Mouse (Mus musculus) Muller cell, postnatal 12 days (primary cell): ENCODE data around the gene Kcmf1.
"Not testable (repeated sequence)": the region's sequence is repeated elsewhere in the genome, so short reads cannot be mapped to it uniquely, and the experiment has no call there.

Experiments
- DNase-seq: peaks from one replicate; pipeline ENCODE4 v3.0.0-alpha.2; 2015; ENCODE audit errors: inconsistent ontology term

The Kcmf1 gene

DNA sequence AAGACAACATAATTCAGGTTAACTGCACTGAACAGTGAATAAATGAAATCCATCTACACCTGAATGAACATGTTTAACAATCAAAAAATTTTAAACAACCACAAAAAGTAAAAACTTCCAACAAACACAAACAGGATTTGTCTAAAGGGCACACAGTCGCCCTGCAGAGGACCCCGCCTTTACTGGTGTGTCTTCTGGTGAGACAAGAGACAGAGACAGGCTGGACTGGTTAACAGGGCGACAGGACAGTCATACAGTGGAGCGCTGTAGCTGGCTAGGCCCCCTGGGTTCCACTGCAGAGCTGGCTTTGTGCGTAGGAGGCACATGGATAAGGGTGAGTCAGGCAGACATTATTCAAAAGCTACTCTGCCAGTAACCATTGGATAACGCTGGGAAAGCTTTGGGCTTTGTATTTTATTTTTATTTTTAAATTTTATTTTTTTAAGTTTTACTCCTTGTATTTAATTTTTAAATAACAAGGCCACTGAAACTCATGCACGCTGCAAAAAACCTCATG is 57.7 kb downstream of the Kcmf1 start:
- no peak for DNase-seq

DNA sequence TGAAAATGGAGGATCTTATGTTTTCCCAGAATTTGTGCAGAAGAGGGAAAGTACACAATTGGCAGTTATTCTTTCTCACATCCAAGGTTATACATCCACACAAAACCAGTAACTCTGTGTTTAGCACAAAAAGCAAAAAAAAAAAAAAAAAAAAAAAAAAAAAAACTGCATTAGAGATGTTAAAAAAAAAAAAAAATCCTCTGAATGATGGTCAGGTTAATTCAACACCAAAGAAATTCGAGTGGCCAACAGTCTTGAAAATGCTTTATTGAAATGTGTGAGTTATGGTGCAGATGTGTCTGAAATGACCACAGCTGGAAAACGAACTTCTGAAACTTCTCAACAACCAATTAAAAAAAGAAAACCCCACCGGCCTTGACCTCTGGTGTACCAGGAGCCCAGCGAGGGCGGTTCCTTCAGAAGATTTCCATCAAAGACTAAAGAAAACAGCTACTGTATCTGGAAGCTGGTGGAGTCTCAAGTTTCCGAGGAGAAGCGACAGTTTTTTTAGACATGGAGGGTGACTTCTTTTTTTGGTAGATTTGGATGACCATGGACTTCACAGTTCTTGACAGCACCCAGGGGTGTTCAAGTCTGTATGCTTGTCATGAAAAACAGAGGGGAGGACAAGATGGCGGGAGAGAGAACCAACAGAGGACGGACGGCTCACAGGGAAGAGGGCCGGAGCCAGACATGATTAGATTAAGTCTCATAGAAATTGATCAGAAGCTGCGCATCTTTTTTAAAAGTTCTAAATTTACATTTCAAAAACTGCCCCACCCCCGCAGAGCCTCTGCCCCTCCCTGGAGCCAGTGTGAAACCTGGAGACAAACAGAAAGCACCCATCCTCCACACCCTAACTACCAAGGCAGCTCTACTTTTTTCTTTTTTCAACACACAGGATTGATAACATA is 58.7 kb downstream of the Kcmf1 start:
- no peak for DNase-seq

DNA sequence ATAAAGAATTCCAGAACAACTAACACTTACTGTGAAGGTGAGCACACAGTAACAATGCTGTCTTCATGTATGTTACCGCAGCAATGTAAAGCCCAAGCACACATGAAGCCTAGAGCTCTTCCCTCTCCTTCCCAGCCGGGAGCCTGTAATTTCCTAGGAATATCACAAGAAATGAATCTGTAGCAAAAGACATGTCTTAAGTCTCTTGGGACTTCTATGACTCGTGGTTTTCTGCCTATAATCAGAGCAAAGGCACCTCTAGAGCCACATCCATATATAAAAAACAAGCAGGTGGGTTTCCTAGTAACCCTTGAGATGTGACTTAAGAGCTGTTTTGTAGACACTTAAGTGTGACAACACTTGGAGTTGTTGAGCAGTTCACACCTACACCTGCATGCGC is 62.0 kb downstream of the Kcmf1 start:
- no peak for DNase-seq

DNA sequence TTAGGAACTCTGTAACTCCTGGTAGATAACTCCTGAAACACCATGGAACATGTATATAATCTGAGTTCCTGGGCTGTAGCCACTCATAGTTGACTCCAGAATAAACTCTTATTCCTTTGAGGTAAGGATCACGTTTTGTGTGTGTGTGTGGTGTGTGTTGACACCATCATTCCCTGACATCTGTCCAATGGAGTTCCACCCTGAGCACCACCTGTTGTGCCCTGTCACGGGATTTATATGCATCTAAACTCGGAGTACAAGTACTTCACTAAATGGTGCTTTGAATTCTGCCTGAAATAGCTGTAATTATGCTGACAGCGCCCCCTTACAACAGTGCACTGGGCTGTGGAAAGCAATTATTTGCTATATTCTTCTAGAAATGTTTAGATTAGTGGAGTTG is 65.3 kb downstream of the Kcmf1 start:
- no peak for DNase-seq

DNA sequence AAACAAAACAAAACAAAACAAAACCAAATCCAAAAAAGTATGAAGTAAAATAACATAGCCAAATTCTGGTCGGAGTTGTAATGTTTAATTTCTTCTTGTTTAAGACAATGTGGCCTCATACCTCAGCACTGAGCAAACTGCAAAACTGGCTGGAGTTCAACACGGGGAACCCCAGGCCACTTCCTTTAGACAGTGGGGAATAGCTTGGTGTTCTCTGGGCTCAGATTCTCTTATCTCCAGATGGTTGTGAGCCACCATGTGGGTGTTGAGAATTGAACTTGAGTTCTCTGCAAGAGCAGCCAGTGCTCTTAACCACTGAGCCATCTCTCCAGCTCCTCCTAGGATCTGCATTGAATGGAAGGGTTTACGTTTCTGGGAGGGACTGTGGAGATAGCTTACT is 67.9 kb downstream of the Kcmf1 start:
- DNase-seq: no peak

DNA sequence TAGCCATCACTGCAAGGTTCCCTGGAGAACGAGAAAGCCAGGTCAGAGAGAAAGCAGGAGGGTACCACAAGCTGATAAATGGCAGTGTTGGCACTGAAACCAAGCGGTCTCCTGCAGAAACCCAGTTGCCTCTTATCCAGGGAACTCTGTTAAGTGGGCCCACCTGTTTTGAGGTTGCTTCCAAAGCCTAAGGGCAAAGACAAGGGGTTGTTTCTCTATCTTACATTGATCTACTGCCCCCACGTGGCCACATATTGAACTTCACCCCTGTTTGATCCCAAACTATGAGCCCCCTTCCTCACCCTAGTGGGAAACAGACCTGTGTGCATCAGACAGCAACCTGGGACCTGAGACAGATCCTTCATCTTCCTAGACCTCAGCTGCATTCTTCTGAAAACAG is 68.5 kb downstream of the Kcmf1 start:
- DNase-seq: peak; percentile 45

DNA sequence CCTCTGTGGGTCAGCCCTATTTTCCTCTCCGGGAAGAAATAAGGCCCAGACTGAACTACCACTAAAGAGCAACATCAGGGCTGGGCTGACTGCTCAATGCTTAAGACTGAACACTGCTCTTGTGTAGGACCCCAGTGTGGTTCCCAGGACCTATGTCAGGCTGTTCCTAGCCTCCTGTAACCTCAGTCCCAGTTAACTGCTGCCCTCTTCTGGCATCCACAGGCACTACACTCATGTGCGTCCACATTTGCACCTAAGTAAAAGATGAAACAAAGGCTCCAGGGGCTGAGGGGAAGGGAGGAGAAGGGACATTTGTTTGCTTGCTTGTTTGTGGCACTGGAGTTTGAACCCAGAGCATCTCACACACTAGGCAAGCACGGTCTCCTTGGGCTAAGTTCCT is 70.9 kb downstream of the Kcmf1 start:
- no peak for DNase-seq

DNA sequence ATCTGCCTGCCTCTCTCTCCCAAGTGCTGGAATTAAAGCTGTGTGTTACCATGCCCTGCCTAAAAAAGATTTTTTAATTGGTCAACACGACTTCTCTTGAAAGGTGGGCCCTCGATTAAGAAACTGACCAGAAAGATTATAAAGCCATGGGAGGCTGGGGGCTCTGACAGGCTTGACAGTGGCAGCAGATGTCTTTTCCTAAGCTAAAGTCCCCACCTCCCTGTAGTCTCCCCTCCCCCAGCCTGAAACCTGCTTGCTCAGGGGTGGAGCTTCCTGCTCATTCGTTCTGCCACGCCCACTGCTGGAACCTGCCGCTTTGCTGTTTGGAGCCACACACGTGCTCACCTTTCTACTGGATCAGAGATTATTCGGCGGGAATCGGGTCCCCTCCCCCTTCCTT is 71.7 kb downstream of the Kcmf1 start:
- DNase-seq: not testable (repeated sequence)

DNA sequence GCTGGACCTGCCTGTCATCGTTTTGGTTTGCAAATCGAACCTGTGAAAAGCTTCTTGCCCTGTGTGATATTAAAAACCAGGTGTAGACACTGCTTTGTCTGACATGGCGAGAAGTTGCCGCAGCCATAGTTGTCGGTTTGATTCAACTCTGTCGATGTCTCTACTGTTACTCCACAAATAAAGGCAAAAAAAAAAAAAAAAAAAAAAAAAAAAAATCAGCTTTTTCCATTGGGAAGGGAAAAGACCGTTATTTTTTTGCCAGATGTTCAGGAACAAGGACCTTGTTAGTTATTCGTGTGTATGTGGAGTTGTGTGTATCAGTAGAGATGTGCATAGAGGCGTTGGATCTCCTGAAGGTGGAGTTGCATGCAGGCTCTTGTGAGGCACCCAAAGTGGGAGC is 74.0 kb downstream of the Kcmf1 start:
- DNase-seq: no peak

DNA sequence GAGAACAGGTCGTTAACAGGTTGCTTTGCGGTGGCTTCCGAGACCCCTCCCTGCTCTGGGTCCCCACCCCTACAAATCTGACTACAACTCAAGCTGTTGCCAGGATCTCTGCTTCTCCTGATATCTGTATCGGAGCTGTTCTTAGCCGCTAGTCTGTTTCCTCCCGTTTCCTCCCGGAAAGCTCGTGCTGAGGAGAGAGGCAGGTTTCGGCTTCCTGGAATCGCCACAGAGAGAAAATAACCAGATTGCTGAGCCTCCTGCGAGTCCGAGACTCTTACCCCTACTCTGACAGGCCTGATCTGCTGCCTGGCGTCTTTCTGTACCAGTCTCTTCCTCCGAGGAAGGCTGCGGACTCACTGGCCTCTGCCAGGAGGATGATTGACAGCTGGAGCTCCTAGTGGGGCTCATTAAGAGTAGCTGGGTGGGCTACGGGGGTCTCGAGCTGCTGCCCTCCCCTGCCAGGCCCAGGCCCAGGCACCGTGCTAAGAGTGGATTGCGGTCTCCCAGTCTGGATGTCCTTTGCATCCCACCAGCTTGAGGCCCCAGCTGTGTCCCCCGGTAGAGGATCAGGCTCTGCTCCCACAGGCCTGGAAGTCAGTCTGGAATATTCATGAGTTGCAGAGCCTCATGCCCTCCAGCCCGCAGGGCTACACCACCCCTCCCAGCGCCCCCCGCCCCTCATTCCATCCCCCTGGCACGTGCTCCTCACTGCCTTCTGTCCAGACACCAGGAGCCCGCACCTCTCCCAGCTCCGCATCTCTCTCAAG is 74.6 kb downstream of the Kcmf1 start:
- DNase-seq: no peak

DNA sequence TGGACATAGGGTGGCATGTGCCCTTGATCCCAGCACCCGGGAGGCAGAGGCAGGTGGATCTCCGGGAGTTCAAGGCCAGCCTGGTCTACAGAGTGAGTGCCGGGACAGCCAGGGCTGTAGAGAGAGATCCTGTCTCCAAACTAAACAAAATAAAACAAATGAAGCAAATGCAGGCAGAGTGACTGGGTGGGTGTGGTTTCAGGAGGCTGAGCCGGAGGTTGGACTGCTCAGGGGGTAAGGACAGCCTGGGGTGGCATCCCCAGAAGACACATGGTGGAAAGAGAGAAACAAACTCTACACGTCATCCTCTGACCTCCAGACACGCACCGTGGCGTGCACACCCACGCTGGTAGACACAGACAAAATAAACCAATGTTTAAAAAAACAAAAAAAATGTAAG is 86.3 kb downstream of the Kcmf1 start:
- DNase-seq: no peak

DNA sequence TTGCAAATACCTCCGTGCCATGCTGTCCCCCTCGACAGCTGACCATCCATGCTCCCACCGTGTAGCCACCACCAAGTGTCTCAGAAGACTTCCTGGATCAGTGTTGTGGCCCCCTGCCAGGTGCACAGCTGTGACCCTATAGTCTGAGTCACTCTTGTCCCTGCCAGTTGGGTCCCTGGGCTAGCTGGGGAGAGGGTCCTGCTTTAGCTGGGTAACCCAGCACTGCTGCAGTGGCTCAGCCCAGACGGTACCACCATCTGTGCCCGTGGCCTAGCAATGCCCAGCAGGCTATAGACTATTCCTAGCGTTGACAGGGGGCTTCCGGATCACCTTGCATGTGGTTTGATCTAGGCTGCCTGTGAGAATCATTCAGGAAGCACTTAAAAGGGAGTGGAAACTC is 89.5 kb downstream of the Kcmf1 start:
- no peak for DNase-seq

DNA sequence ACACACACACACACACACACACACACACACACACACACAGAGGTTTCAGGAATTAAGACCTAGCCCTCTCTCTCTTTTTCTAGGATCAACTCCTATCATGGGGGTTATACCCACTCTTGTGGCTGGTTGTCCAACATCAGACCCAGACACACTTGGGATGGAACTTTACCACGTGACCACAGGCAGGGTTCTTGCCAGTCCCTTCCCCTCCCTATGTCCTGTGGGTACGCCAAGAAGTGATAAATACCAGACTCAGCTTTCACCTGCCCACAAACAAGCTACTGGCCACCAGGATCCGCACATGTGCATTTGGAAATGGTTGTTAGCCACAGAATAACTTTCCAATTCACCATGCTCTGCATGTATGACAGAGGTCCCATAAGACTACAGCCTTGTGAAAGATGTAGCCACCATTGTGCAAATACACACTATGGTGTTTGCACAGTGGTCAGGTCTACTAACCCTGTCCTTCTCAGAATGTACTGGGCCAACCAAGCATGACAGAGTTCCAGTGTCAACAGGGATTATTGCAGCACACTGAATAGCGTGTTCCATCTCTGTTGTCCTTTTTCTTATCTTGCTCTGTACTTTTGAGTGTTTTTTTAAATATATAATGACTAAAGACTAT is 90.1 kb downstream of the Kcmf1 start:
- no peak for DNase-seq

DNA sequence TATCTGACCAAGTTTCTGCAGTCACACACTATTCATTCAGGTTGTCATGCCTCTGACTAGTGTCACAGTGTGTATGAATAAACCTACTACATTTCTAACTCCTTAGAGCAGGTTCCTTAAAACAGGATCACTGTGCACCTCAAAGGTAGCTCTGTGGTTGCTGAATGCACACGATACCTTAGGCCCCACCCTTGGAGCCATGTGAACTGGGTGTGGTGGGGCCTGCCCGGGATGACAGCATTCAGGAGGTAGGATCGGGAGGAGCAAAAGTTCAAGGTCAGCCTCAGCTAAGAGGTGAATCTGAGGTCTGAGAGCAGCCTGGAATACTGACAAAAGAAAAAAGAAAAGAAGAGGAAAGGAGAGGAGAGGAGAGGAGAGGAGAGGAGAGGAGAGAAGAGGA is 91.4 kb downstream of the Kcmf1 start:
- DNase-seq: no peak

DNA sequence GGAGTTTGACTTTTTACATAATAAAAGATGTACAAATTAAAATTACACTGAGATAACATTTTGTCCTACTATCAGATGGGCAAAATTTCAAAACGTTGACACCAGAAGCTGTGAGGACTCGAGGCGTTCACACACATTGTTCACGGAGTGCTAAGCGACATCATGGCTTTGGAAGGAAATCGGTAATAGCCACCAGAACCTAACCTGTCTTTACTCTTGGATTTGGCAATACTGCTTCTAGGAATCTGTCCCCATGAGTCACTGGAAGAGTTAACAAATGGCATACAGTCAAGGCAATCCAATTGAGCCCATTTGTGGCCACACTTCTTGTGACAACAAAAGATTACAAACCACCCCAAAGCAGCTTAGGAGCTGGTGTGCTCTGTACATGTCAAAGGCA is 96.1 kb downstream of the Kcmf1 start:
- no peak for DNase-seq

DNA sequence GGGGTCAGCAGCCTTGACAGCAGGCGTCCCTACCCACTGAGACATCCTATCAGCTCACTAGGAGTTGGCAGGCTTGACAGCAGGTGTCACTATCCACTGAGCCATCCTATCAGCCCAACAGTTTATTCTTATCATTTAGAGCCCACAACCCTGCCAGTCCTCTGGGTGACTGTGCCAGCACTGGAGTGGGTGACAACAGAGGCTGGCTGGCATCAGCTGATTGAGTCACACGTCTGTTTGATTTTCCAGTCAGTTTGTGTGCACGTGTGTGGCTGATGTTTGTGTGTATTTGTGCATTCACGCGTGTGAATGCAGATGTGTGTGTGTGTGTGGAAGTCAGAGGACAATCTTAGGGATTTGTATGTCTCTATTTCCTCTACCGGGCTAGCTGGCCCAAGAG is 97.7 kb downstream of the Kcmf1 start:
- no peak for DNase-seq

DNA sequence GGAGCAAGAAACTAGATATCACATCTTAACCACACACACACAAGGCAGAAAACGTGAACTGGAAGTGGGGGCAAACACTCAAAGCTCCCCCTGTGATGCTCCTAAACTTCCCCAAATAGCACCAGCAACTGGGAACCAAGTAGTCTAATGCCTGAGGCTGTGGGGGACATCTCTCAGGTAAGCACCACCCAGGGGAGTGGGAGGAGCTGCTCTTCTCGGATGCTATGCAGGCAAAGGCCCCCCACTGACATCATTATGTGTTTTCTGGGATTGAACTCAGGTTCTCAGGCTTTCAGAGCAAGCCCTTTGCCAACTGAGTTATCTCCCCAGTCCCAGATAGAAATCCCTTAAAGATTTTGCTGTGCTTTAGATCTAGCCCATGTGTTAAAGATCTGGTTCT is 99.1 kb downstream of the Kcmf1 start:
- DNase-seq: no peak

DNA sequence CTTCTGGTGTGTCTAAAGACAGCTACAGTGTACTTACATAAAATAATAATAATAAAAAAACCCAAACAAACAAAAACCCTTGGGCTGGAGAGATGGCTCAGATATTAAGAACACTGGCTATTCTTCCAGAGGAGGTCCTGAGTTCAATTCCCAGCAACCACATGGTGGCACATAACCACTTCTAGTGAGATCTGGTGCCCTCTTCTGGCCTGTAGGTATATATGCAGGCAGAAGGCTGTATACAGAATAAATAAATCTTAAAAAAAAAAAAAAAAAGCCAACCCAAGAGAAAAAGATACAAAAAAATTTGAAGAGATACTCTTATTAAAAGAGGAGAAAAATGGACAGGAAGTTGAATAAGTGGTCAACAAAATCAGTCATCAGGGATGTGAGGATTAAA is 102.0 kb downstream of the Kcmf1 start:
- no peak for DNase-seq

DNA sequence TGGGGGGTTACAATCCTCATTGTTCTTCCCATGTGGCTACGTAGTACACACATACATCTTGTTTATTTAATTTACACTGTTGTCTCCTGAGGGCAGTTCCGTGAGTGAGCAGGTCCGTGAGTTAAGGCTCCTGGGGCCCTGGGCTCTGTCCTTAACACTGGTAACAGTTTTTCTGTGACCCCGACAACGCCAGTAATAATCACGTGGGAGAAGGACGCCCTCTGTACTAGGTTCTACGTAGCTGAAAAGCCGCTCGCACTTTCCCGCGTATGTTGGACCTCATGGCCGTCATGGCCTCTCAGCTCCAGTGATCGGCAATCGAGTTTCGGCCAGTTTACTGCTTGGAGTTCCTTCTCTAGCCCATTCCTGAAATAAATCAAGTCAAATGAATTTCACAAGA is 104.3 kb downstream of the Kcmf1 start:
- no peak for DNase-seq

DNA sequence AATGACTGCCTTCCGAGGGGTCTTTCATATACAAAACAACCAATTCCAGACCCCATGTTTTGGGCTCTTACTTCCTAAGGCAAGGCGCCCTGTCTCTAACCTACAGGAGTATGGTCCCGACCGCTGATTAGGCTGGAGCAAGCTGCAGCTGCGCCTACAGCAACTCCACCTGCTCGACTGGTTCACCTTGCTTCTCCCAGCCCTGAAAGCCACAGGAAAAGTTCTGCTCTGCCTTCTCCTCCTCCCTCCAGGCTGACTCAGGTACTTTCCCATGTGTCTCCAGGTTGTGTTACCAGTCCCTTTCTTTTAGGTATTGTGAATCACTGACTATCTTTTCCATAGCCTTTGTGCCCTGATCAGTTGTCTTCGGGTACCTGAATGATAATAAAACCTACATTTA is 104.9 kb downstream of the Kcmf1 start:
- DNase-seq: no peak

DNA sequence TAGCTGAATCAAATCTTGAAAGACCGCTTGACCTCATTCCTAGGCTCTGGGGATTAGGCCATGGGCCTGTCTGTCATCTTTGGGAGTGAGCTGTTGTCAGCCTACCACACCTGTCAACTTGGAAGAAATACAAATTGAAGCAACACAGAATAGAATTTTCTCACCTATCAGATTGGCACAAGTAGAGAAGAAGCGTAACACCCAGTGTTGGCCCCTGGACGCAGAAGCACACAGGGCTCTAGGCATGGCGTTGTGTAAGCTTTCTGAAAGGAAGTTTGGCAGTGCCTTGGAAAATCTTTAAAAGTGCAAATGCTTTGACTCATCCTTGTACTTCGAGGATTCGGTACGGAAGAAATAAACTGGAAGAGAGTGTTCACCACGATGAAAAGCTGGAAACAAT is 107.1 kb downstream of the Kcmf1 start:
- DNase-seq: no peak
